Mouse (Mus musculus) inflammation-experienced regulatory T-cells, adult 6 months (primary cell): ENCODE data around the gene Fam210b. TPM values are rescaled to one million over a fixed set of nuclear protein-coding genes. Genes with fewer than 3 reads are reported as not detected.
A peak's percentile ranks its signal among the peaks of the same experiment; 100 is the strongest.

ENCODE experiments used
- ATAC-seq: one replicate; pipeline ENCODE4 v1.8.0; 2017
- polyA plus RNA-seq, 3 experiments: library from polyadenylated mRNA; unstranded; fragments of 100-300 nt; shearing (Covaris generic); gene quantifications; one replicate each; pipeline ENCODE4 v1.2.1; 2017

Gene Fam210b
- polyA plus RNA-seq, 3 experiments from 2014 or later: 7.7 to 9.5 (median 8.1) TPM

GRCm38 (mm10) chr2:172405011-172405410 lies 59.6 kb downstream of the Fam210b start:
- ATAC-seq: peak; percentile 46

Other genes starting within 250 kb of the Fam210b start
- gene Mc3r, start 97.1 kb upstream of the Fam210b start, polyA plus RNA-seq: not detected
- 10 to 100 TPM in 1 of 3 experiments, 1 to 10 TPM in 2; 6.8 to 41.3 (median 7.5) TPM for gene Aurka, start 25.0 kb downstream of the Fam210b start, polyA plus RNA-seq
- 10 to 100 TPM; 28.1 to 31.5 (median 28.8) TPM for gene Cstf1, start 25.1 kb downstream of the Fam210b start, polyA plus RNA-seq
- gene Cass4, start 48.2 kb downstream of the Fam210b start, polyA plus RNA-seq: 10 to 100 TPM in 2 of 3 experiments, 1 to 10 TPM in 1; 9.0 to 14.1 (median 10.6) TPM
- gene Rtf2, start 95.0 kb downstream of the Fam210b start, polyA plus RNA-seq: 100 to 1,000 TPM; 125 to 139 (median 135) TPM
- gene Gcnt7, start 113.0 kb downstream of the Fam210b start, polyA plus RNA-seq: 1 to 10 TPM; 3.7 to 5.2 (median 3.8) TPM
- 1 to 10 TPM in 2 of 3 experiments, under 1 TPM in 1; 0.83 to 3.0 (median 2.1) TPM for gene Fam209, start 127.0 kb downstream of the Fam210b start, polyA plus RNA-seq
- not detected for gene Tfap2c, start 204.0 kb downstream of the Fam210b start, polyA plus RNA-seq